Mouse (Mus musculus): ENCODE results near the gene C3.

The C3 gene

DNA sequence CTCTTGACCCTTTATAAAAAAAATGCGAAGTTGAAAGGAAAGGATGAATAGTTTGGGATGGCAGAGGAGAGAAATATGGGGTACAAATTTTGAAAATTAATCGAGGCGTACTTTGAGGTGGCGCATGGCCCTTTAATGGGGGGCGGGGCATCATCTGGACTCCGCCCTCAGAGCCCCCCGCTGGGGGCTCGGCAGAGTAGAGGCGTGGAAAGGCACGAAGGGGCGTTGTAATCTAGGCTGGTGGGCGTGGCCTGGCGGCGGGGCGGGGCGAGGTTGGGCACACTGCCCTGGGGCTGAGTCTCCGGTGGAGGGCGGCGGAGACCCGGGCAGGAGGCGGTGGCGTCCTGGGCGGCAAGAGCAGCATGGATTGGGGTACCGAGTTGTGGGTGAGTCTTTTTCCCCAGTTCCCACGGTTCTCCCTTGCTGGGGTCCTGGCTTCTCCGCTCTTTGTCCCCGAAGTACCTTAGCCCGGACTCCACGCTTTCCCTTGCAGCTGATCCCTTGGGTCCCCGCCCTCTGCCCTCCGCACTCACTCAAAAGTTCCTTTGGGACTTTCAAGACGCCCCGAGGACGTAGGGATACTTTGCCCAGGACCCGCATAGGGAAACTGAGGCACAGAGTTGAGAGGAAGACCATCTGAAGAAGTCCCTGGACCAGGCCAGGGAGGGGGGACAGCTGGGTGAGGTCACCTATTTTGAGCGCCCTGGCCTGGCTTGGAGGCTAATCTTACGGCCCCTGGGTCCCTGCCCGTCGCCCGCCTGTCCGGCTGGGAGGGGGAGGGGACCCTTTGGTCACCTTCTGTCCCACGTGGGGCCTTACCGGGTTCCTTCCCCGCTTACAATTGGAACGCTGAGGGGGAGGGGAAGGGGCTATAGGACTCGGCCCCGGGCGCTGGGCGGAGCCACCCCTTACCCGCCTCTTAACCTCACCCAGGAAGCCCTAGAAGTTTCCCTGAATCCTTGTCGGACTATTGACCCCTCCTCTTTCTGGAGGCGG lies 21.5 kb upstream of the C3 start, which contains the start of gene Trip10:
TSS of gene Trip10 (plus strand) at position 270 of the 996 bp plus-strand sequence.
- peak; percentile 96 for DNase-seq (ENCODE audit: low read depth)

DNA sequence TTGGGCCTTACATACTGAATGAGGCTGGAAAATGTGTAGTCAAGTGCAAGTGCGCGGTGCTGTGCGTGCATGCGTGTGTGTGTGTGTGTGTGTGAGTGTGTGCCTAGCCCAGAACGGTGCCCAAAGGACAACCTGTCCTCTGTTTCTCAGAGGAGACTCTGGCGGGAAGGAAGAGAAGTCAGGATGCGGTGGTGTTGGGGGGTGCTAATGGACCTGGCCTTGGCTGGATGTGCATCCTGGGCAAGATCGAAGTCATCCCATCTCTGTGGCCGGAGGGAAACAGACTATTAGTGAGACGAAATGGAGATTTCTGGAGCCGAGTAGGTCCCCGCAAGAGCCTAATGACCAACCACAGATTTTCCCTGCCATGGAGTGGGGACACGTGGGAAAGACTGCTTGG lies 20.8 kb upstream of the C3 start:
- no peak for DNase-seq (ENCODE audit: low read depth)

DNA sequence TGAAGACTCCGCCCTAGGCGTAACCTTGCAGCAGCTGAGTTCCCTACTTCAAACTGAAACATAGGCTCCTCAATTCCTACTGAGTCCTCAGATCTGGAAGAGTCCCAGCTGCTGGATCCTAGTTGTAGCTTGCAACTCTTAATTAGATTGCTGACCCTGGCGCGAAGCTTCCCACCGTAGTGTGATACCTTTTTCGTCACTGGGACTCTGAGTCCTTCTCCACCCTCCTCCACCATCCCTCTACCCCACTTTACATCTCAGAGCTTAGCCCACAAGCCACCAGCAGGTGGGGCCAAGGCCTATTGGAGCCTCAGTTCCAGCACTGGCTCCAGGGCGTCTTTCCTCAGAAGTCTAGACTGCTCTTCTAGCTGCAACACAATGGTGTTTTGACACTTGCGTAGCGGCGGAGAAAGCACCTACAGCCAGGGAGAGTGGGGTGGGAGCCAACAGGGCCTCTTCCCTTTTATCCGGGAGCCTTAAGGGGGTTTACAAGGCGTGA lies 20.3 kb upstream of the C3 start, which contains the start of gene Gpr108:
TSS of gene Gpr108 (minus strand) at position 246 of the 499 bp plus-strand sequence.
- DNase-seq (ENCODE audit: low read depth): peak; percentile 95

DNA sequence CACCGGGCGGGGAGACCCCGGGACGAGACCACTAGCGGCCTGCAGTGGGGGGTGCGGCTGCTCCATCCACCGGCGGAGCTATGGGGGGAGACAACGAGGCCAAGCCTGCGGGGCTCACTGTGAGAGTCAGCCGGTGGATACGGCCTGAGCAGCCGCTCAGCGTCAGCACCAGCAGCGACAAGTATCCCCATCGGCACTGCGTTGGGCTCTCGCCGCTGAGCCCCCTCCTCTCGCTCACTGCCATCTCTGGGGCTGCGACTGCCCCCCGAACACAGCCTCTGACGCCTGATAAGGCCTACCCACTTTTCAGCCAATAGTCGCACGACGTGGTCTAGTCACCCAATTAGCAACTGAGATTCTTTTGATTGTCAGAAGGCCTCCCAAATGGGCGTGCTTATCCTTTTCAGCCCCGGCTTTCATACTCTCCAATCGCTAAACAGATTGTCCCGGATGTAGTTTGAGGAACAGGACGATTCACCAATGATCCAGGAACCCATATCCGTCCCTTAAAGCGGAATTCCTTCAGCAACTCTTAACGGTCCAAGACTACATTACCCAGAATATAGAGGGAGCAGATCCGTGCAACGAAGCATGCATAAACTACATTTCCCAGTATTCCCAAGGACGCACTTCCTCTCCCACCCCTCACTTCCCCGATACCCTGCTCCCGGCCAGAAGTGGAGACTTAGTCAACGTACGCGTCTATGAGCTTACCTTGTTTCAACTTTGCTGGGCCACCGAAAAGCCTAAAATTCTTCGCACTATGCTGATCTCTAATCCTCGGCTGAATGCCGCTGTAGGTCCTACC lies 19.7 kb upstream of the C3 start:
- peak; percentile 97 for DNase-seq (ENCODE audit: low read depth)

DNA sequence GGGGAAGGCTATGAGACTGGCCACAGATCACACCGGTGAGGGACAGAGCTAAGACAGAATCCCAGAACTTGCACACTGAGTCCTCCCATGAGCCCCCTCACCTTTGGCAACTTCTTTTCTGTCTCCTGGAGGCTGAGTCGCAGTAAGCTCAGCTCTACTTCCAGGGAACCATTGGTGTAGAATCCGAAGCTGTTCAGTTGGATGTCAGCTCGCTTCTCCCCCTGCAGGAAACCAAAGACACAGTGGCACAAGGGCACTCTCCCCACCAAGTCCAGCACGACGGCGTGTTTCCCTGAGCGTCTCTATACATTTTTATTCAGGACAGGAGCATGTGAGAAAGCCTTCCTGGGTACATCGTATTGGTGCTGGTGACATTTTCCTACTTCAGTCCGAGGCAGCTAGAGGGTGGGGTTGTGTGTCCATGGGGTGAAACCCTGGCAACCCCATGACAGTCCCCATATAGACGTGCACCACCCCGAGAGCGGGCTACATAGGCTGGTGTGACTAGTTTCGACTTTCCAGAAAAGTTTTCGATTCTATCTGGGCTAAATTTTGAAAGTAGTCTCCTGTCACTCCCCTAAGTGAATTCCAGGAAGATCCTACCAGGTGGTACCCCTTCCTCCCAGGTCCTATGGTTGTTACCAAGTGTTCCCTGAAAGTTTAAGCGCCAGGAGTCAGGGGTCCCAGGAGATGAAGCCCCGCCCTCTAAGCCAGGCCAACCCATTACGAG lies 18.9 kb upstream of the C3 start:
- DNase-seq (ENCODE audit: low read depth): no peak

DNA sequence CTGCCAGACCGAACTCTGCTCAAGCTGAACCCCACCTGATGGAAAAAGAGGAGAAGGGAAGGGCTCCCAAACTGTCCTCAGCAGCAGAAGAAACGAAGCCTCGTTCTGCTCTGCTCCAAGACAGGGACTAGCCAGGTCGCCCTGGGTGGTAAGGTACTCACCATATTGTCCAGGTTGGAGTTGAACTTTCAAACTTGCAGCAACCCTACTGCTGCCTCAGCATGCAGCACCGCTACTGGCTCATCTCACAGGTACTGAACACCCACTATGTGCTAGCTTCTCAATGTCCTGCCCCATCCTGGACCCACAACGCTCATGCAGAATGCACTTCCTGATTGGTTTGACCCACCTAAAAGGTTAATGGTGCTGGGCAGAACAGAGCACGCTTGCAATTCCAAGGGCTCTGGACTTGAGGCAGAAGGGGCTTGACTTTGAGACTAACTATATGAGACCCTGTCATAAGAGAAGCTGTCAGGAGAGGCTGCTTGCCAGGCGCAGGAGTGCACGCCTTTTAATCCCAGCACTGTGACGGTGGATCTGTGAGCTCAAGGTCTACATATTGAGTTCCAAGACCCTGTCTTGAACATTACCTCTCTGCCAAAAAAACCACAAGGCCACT lies 17.5 kb upstream of the C3 start:
- no peak for DNase-seq (ENCODE audit: low read depth)

DNA sequence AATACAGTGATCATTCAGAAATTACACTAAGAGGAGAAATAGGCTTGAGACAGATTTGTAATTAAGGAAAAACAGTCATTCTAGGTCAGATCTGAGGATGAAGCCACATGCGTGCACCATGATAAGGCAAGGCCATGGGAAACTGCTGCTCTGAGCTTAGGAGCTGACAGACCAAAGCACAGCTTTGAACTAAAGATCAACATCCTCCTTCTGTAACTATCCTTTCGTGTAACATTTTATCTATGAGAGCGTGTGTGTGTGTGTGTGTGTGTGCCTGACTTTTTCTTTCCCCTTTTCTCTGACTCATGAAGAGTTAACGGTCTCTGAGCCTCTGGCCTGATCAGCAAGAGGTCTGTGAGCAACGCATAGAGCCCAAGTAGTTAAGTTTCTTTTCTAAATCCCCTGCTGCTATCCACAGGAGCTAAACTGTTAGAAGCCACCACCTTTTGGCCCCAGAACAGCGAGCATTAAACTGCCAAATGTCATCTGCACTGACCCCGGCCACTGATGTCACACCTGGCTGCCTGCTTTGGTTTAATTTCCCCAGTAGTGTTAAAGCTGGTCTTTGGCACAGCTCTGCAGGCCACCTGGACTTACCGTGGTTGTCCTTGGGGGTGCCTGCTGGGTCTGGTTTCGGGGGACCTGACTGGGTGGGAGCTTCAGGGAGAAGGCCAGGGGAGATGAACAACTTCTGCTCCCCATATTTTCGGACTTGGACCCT lies 15.9 kb upstream of the C3 start:
- DNase-seq (ENCODE audit: low read depth): no peak

DNA sequence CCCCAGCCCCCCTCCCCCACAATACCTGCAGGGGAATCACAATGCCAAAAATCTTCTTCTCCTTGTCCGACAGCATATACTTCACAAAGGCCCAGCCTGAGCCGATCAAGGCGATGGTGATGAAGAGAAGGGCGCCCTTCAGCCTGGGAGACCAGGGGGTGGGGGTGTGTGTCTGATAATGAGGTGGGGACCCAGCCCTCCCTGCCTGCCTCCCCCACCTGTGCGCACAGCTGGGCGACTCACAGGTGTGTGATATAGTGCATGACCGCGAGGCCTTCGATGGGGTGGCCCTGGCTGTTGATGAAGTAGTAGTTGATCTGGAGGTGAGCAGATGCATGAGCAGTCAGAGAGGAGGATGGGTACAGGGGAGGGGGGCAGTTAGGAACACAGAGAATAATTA lies 9.2 kb upstream of the C3 start:
- DNase-seq (ENCODE audit: low read depth): no peak

DNA sequence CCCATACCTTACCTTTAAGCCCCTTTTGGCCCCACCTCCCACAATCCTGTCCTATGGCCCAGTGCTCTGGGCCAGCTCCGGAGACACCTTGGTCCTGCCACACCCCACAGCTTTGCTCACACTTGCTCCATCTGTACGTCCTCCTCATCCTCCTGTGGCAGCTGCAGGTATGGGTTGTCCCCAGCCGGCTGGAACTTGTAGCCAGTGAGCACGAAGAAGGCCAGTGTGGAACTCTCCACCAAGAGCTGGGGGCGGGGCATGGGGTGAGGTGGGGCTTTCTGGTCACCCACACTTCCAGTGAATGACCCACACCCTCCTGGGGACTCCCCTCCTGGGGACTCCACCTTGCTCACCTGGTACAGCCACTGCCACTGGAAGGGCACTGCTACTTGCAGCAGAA lies 7.9 kb upstream of the C3 start:
- no peak for DNase-seq (ENCODE audit: low read depth)

DNA sequence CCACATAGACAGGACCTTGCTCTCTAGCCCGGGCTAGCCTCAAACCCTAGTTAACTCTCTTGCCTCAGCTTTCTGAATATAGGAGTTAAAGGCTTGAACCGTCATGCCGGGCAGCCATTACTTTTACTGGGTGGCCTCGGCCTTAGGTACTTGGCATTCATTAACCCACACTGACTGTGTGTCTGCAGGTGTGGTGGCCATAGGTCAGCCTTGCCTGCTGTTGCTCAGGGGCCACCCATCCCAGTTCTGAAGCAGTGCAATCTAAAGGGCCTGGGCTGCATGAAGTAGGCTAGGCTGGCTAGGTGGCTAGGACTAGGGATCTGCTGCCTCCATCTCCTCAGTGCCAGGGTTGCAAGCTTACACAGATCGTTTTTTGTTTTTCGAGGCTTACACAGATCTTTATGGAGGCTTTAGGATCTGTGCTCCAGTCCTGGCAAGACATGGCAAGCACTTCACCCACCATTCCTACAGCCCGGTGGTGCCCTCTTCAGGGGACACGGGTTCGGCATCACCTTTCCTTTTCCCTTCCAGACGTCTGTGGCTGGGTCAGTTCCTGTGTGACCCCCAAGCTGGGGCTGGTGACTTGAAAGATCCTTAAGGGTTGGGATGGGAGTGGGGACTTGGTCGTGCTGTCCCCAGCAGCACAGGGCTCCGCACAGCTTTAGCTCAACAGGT lies 6.5 kb upstream of the C3 start:
- DNase-seq (ENCODE audit: low read depth): no peak

DNA sequence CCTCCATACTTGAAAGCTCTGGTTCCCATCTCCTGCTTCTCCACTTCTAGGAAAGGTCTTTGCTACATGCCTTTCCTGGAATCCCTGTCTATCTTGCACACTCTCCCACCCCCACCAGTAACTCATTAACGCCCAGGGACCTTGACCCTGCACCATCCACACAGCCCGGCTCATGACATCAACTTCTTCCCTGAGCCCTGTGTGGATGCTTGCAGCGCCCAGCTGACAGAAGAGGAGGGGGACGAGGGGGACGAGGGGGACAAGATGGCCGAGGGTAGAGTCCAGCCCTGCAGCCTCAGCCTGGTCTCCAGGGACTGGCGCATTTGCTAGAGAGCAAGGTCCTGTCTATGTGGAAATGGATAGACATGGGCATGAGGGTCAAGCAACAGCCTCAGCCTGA lies 5.1 kb upstream of the C3 start:
- DNase-seq (ENCODE audit: low read depth): no peak

DNA sequence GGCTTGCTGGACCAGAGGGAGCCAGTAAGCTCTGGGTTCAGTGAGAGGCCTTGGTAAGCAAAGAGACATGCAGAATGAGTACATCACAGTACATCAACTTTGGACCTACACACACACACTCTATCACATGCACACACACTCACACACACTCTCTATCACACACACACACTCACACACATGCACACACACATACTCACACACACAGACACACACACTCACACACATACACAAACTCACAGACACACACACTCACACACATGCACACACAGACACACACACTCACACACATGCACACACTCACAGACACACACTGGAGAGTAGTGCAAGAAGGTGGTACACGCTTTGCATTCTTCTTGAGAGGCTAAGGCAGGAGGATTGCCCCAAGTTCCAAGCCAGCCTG lies 4.3 kb upstream of the C3 start:
- DNase-seq (ENCODE audit: low read depth): no peak

DNA sequence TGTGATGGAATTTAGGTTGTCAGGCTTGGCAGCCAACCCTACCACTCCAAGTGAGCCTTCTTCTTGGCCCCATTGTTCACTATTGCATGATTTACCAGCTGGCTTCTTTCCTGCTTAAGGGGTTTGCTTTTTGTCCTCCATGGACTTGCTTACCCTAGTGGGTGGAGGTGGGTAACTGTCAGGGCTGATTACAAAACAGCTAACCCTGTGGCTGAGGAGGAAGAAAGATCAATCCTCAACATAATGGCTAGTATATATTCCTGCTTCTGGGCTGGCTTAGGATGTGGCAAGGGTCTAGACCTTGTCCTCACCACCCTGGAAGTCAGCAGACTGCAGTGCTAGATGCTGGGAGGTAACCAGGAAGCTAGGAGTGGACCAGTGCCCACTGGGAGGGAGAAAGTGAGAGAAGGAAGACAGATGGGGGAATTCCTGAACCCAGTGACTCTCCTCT lies 3.4 kb upstream of the C3 start:
- DNase-seq (ENCODE audit: low read depth): no peak

DNA sequence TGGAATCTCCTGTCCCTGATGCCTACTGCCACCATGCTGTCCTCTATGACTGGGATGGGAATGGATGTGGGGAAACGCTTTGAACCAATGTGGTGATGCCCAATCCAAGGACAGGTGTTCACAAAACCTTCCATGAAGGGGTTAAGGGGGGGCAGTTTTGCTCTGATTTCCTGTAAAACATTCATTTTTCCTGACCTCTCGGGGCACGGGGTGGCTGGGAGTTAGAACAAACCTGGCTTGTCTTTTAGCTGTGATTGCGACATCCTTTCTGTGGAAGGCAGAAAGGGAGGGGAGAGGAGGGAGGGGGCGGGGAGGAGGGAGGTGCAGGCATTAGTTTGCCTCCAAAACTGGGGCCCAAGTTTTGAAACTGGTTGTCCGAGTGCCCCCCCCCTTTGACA lies 2.8 kb upstream of the C3 start:
- DNase-seq (ENCODE audit: low read depth): no peak

DNA sequence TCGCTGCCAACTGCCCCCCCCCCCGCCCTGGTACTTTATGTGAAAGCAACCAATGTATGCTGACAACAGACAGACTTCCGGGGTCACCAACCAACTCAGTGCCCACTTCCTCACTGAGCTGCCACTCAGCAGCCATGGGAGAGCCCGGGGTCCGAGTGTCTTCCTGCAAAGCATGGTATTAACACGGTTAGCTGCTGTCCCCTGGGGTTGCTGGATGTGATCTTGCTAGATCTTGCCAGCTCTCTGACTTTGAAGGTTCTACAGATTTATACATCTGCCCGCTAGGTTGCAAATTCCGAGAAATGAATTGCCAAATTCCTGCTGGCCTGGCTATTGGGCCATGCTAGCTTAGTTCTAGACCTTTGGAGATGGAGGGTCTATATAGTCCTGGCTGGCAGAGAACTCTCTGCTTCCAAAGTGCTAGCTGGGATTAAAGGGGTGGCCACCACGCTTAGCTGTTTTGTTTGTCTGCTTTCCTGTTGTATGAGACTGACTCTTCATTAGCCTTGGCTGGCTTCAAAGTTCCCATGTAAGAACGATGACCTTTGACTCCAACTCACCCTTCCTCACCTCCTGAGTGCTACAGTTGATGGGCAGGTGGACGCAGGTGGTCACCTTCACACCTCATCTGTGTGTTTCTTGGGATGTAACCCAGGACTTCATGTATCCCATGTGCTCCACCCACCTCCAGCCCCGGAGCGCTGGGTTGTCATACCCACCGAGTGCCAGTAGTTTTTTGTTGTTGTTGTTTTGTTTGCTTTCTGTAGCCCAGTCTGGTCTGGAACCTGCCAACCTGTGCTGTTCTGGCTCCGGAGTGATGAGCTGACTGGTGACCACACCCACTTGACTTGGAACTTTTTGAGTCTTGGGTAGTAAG lies 2.2 kb upstream of the C3 start:
- DNase-seq (ENCODE audit: low read depth): no peak

DNA sequence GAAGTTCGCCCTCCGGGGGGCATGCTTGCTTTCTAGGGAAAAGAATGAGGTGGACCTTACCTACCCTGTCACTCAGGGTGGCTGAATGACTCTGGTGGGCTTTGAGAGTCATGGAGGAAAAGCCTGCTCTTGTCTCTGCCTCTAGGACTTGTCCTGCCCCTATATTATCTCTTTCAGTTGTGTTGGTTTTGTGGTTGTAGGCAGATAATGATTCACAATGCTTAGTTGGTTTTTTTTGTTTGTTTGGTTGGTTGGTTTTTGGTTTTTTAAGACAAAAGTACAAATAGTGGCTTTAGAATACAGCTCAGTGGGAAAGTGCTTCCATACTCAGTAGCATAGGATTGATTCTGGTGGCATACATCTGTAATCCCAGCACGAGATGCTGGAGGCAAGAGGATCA lies 937 bp upstream of the C3 start:
- DNase-seq (ENCODE audit: low read depth): no peak

DNA sequence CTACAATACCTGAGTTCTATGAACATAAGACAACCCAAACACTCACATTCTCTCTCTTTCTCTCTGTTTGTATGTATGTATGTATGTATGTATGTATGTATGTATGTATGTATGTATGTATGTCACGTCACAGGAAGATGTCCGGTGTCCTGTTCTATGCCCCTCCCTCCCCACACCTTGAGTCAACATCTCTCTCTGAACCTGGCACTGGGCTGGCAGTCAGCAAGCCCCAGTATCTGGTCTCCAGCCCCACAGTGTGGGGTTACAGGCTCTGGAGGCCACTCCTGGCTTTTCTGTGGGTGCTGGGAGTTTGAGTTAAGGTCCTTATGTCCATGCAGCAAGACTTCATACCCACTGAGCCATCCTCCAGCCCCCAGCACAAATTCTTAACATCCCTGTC lies 468 bp downstream of the C3 start:
- no peak for DNase-seq (ENCODE audit: low read depth)

DNA sequence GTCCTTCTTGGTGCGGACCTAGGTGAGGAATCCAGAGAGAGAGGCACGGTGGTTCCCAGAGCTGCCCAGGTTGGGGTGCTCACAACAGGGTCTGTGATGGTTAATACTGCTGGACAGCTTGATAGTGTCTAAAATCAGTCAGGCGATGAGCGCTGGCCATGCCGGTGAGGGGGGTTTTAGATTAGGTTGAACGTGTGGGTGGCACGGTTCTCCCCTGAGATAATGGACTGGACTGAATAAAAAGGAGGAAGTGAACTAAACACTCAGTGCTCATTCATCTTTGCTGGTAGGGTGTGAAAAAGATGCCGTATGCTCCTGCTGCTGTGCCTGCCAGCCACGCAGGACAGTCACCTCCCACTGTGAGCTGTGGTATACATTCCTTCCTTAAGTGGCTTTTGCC lies 4.6 kb downstream of the C3 start:
- DNase-seq (ENCODE audit: low read depth): no peak

DNA sequence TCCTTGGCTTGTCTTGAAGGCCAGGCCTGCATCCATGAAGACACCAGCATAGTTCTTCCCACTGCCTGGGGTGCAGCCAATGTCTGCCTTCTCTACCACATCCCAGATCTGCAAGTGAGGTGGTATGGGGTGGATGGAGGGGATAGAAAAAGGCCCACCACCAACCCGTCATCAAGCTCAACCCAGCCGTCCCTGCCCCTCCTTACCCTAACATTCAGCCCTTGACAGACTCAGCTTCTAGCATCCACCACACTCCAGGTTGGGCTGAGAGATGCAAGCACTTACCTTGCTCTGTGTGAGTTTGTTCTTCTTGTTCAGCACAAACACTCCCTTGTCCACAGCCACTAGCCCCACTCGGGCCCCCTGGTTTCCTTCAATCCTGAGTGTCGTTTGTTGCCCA lies 6.0 kb downstream of the C3 start:
- DNase-seq (ENCODE audit: low read depth): no peak

Data from induced T-regulatory cell, adult 2 months (primary cell).